Mouse (Mus musculus) midbrain, embryonic 14.5 days (tissue): ENCODE measurements at regions not wholly inside any gene's neighbourhood (a gene's known extent, or its start where the extent isn't known, plus 50 kb on each side); places are given as distances from the start of the nearest gene placed in this dataset.

Source experiments
- ATAC-seq: fragments of 200-750 bp; cut with Nextera tagmentation; 2 replicates; pipeline ENCODE4 v1.8.0; 2017; ENCODE audit warnings: moderate number of reproducible peaks, moderate library complexity; ENCODE audit not compliant: low FRiP score, low TSS enrichment
- DNase-seq: peaks from one replicate; pipeline ENCODE4 v3.0.0-alpha.2; 2015
- H3K27ac ChIP-seq: fragments of 300-500 bp; sonication (generic); replicated peaks from 2 replicates; pipeline ENCODE4 v1.5.1; 2014; ENCODE audit warnings: mild to moderate bottlenecking, low read depth, low read length, moderate library complexity
- H3K27me3 ChIP-seq: fragments of 300-500 bp; sonication (generic); 2 replicates; pipeline ENCODE4 v1.6.1; 2014; ENCODE audit warnings: low read length, control low read depth, mixed read lengths; ENCODE audit not compliant: control insufficient read depth, insufficient read depth
- H3K36me3 ChIP-seq: fragments of 300-500 bp; sonication (generic); 2 replicates; pipeline ENCODE4 v1.6.1; 2014; ENCODE audit warnings: low read length, control low read depth; ENCODE audit not compliant: control insufficient read depth, insufficient read depth
- H3K4me1 ChIP-seq: fragments of 300-500 bp; sonication (generic); 2 replicates; pipeline ENCODE4 v1.6.1; 2014; ENCODE audit warnings: mild to moderate bottlenecking, antibody characterized with exemption, low read length, control low read depth; ENCODE audit not compliant: control insufficient read depth, insufficient read depth
- H3K4me2 ChIP-seq: fragments of 300-500 bp; sonication (generic); 2 replicates; pipeline ENCODE4 v1.6.1; 2014; ENCODE audit warnings: mild to moderate bottlenecking, low read length, moderate library complexity
- H3K4me3 ChIP-seq: fragments of 300-500 bp; sonication (generic); replicated peaks from 2 replicates; pipeline ENCODE4 v1.5.1; 2014; ENCODE audit warnings: low read depth, low read length
- H3K9ac ChIP-seq: fragments of 300-500 bp; sonication (generic); replicated peaks from 2 replicates; pipeline ENCODE4 v1.6.1; 2014; ENCODE audit warnings: mild to moderate bottlenecking, low read length, moderate library complexity
- H3K9me3 ChIP-seq: fragments of 300-500 bp; sonication (generic); 2 replicates; pipeline ENCODE4 v1.6.1; 2016; ENCODE audit warnings: low read length, control low read depth, mixed read lengths; ENCODE audit not compliant: control insufficient read depth
- WGBS: fragments of 180-500 bp; shearing (Covaris S2); extraction: QIAGEN DNeasy Blood & Tissue Kit; methylation state at CpG from one replicate; pipeline ENCODE4 v1.1.7; 2014; 5-methylcytosine and 5-hydroxymethylcytosine counted together

DNA sequence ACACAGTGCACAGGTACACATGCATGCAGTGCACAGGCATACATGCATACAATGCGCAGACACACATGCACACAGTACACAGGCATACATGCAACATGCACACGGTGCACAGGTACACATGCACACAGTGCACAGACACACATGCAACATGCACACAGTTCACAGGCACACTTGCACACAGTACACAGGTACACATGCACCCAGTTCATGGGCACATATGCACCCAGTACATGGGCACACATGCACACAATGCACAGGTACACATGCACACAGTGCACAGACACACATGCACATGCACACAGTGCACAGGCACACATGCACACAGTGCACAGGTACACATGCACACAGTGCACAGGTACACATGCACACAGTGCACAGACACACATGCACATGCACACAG is 402.7 kb upstream of the Kcnab2 start:
- Histone ChIP-seq H3K4me1 (0 out of 2 replicates have a peak, but pooled peaks cover 3% of the 10 kb centered on the region), H3K27me3 (no peaks in the 10 kb centered on the region), H3K4me2 (no peak overlapping the region), H3K36me3 (no peaks in the 10 kb centered on the region), H3K4me3 (no peak overlapping the region), H3K9me3 (no peaks in the 10 kb centered on the region), H3K27ac (no peak overlapping the region), H3K9ac (no peak overlapping the region)
- ATAC-seq (no peak), DNase-seq (no peak)
- 100% methylated on average over 2 of the region's 2 CpGs for WGBS

DNA sequence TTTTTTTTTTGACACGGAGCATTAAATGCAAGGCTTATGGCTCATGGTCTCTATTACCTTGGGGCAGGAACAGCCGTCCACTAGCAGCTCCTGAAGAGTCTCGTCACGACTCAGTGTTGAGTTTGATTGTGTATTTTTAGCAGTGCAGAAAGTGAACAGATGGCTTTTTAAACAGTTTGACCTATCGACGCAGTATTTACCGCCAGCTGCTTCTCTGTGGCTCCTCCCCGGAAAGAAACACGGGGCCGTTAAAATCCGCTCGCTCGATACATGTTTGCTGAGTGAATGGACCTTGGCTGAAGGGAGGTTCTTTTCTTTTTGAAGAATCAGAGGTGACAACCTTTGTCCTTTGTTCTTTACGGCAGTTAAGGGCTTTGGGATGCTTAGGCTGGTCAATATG is 401.3 kb upstream of the Kcnab2 start:
- Histone ChIP-seq H3K27ac (no peak overlapping the region), H3K4me1 (0 out of 2 replicates have a peak, but pooled peaks cover 3% of the 10 kb centered on the region), H3K9me3 (no peaks in the 10 kb centered on the region), H3K27me3 (no peaks in the 10 kb centered on the region), H3K4me2 (no peak overlapping the region), H3K36me3 (no peaks in the 10 kb centered on the region), H3K9ac (no peak overlapping the region), H3K4me3 (no peak overlapping the region)
- ATAC-seq (no peak), DNase-seq (peak; percentile 35)
- WGBS = 42% methylated on average over 14 of the region's 14 CpGs

DNA sequence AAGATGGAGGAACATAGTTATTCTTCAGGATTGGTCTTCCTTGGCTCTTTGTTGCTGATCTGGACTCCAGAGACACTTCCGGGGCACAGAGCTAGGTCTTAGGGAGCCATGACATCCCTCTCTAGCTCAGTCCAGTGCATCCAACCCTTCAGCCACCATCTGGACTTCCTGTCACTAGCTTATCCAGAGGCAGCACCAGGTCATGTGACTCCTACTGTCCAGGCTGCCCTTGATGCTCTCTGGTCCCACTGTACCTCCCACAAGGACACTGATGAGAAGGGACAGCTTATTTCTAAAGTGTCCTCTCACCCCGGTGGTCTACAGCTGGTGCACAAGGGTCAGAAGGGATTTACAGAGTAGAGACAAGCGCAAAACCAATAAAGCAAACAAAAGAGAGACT is 400.7 kb upstream of the Kcnab2 start:
- H3K4me2 ChIP-seq = no peak overlapping the region
- no peaks in the 10 kb centered on the region for H3K36me3 ChIP-seq
- DNase-seq (no peak), ATAC-seq (no peak)
- H3K9me3 ChIP-seq = no peaks in the 10 kb centered on the region
- H3K4me3 ChIP-seq = no peak overlapping the region
- H3K9ac ChIP-seq = no peak overlapping the region
- H3K27ac ChIP-seq = no peak overlapping the region
- no peaks in the 10 kb centered on the region for H3K27me3 ChIP-seq
- H3K4me1 ChIP-seq = 0 out of 2 replicates have a peak, but pooled peaks cover 3% of the 10 kb centered on the region
- WGBS = 66% methylated on average over 3 of the region's 3 CpGs

DNA sequence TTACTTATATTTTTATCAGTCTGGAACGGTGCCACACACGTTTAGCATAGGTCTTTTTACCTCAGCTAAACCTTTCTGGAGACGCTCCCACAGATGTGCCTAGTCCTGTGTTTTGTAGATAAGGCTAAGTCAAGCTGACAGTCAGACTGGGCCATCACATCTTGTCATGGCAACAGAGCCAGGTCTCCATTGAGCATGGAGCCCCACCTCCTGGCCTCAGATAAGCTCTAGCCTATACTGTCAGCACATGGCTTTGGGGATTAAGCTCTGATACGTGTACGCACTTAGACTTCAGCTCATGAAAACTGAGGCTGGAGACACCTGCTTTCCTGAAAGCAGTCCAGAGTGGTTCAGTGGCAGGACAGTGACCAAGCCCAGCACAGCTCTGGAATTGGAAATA is 392.4 kb upstream of the Kcnab2 start:
- ATAC-seq (no peak), DNase-seq (no peak)
- H3K36me3 ChIP-seq = no peaks in the 10 kb centered on the region
- 78% methylated on average over 5 of the region's 5 CpGs for WGBS
- no peak overlapping the region for H3K4me2 ChIP-seq
- H3K4me1 ChIP-seq = no peaks in the 10 kb centered on the region
- no peak overlapping the region for H3K9ac ChIP-seq
- H3K27ac ChIP-seq = no peak overlapping the region
- H3K9me3 ChIP-seq = no peaks in the 10 kb centered on the region
- no peak overlapping the region for H3K4me3 ChIP-seq
- H3K27me3 ChIP-seq = no peaks in the 10 kb centered on the region

DNA sequence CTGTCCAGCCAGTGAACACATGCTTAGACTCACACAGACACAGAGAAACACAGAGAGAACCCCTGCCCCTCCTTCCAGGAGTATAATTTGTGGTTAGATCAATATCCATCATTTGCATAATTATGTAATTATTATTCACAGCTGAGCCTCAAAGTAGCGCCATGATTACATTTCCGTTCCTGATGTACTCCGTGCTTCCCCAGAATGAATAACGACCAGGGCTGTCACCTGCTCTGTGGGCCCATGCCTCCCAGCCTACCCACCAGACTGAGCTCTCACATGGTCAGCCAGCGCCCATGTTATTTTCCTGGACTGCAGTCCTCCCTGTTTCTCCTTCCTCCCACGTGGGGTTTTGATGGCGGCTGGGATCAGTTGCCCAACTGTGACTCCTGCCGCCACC is 388.2 kb upstream of the Kcnab2 start:
- Histone ChIP-seq H3K4me2 (no peak overlapping the region), H3K4me3 (no peak overlapping the region), H3K36me3 (no peaks in the 10 kb centered on the region), H3K27ac (no peak overlapping the region), H3K27me3 (no peaks in the 10 kb centered on the region), H3K4me1 (0 out of 2 replicates have a peak, but pooled peaks cover 3% of the 10 kb centered on the region), H3K9ac (no peak overlapping the region), H3K9me3 (no peaks in the 10 kb centered on the region)
- 74% methylated on average over 8 of the region's 8 CpGs for WGBS
- no peak for ATAC-seq
- no peak for DNase-seq

DNA sequence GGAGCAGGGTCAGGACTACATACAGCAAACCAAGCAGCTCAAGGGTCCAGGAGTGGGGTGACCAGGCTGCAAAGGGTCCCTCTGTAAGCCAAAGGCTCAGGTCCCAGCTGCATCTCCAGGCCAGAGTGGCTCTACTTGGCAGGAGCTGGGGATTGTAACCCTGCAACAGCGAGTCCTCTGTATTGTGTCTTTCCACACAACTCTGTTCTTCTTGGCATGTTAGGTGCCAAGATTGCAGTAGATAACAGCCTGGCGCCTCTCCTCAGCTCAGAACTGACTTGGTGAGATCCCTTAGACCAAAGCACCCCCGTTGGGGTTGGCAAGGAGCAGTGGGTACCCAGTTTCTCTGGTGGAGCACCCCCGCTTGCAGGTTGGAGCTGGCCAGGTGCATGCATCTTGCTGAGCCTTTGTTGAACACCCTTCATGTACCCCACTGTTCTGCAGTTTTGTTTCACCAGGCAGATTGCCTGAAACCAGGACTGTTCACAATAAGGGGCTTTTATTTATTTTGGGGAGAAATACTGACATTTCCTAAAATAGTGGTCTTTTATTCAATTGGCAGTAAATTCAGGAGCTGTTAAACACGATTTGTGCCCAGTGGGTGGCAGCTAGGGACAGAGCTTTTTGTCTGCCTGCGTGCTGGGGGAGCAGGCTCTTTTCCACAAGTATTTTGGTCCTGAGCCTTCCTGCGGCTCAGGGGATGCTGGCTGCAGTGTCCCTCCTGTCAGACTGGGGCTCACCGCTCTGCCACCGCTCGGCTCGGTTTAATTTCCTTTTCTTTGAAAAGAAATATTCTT is 385.3 kb upstream of the Kcnab2 start:
- WGBS = 42% methylated on average over 11 of the region's 11 CpGs
- DNase-seq (peak; percentile 30), ATAC-seq (no peak)
- Histone ChIP-seq H3K36me3 (no peaks in the 10 kb centered on the region), H3K4me3 (no peak overlapping the region), H3K9ac (no peak overlapping the region), H3K9me3 (no peaks in the 10 kb centered on the region), H3K4me1 (0 out of 2 replicates have a peak, but pooled peaks cover 3% of the 10 kb centered on the region), H3K4me2 (no peak overlapping the region), H3K27me3 (no peaks in the 10 kb centered on the region), H3K27ac (no peak overlapping the region)

DNA sequence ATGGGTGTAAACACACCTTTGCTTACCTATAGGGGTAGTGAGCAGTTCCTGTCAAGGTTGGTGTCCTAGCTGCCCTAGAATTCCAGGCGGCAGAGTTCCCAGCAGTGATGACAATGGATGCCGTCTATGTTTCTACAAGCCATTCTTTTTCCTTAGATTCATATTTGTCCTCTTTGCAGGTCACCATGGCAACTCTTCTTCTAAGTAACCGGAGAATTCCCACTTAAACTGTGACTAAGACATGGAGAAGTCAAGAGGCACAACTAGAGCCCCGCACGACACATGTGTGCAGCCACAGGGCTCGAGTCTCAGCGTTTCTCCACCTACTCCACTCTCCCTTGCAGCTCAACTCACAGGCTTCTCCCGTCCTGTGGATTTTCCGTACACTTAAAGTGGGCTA is 381.5 kb upstream of the Kcnab2 start:
- DNase-seq (no peak), ATAC-seq (no peak)
- H3K4me1 ChIP-seq = 0 out of 2 replicates have a peak, but pooled peaks cover 3% of the 10 kb centered on the region
- no peak overlapping the region for H3K9ac ChIP-seq
- no peak overlapping the region for H3K27ac ChIP-seq
- H3K9me3 ChIP-seq = no peaks in the 10 kb centered on the region
- H3K4me3 ChIP-seq = no peak overlapping the region
- no peak overlapping the region for H3K4me2 ChIP-seq
- H3K36me3 ChIP-seq = no peaks in the 10 kb centered on the region
- 75% methylated on average over 9 of the region's 9 CpGs for WGBS
- H3K27me3 ChIP-seq = no peaks in the 10 kb centered on the region

DNA sequence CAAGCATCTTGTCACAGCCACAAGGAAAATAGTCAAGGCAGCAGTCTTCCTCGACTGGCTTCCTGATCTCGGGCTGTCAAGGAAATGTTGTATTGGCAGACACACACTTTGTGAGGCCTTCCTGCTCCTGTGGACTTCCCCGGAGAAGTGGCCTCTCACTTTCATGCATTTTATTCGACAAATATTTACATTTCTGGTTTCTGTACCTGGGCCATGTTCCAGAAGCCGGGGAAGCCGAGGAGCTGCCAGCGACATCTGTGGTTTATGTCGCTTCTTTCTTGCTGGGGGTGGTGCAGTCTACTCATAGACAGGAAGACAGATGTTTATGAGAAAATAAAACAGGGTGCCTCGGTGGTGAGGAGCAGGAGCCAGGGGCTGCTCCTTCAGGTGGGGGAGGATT is 372.5 kb upstream of the Kcnab2 start:
- H3K9ac ChIP-seq = no peak overlapping the region
- H3K36me3 ChIP-seq = no peaks in the 10 kb centered on the region
- ATAC-seq = no peak
- H3K4me2 ChIP-seq = no peak overlapping the region
- DNase-seq = no peak
- H3K27ac ChIP-seq = no peak overlapping the region
- H3K4me1 ChIP-seq = no peaks in the 10 kb centered on the region
- H3K27me3 ChIP-seq = no peaks in the 10 kb centered on the region
- no peaks in the 10 kb centered on the region for H3K9me3 ChIP-seq
- 83% methylated on average over 9 of the region's 9 CpGs for WGBS
- no peak overlapping the region for H3K4me3 ChIP-seq

DNA sequence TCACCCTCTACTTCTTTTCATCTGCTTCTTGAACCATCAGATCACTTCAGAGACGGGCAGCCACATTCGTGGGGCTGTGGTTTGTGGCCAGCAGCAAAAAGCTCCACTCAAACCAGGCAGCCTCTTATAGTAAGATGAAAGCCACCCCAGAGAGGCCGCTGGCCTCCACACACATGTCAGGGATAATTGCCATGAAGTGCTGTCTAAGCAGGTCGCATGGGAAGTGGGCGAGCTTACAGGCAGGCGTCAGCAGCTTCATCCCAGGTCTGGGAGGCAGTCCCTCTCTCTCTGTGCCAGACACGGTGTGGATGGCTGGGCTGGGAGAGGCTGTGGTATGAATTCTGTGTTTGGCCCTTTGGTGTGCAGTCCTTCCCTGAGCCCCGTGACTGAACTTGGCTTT is 358.4 kb upstream of the Kcnab2 start:
- H3K36me3 ChIP-seq = no peaks in the 10 kb centered on the region
- 30% methylated on average over 8 of the region's 8 CpGs for WGBS
- H3K27me3 ChIP-seq = no peaks in the 10 kb centered on the region
- H3K9ac ChIP-seq = no peak overlapping the region
- peaks cover 36% of the 10 kb centered on the region for H3K4me1 ChIP-seq
- no peak overlapping the region for H3K4me2 ChIP-seq
- no peak overlapping the region for H3K4me3 ChIP-seq
- ATAC-seq (no peak), DNase-seq (peak; percentile 55)
- H3K9me3 ChIP-seq = no peaks in the 10 kb centered on the region
- peak overlapping the region; percentile 41; the same call in 1 of the 2 replicates for H3K27ac ChIP-seq
